Mouse (Mus musculus) megakaryocyte-erythroid progenitor cell, adult 5-6 weeks (primary cell): ENCODE results near the gene Klhl5. TPM values are rescaled to one million over a fixed set of nuclear protein-coding genes. Genes with fewer than 3 reads are reported as not detected.
"Not testable (repeated sequence)": the region's sequence is repeated elsewhere in the genome, so short reads cannot be mapped to it uniquely, and the experiment has no call there.

Source experiments
- ATAC-seq: replicated peaks from 2 replicates; pipeline ENCODE4 v1.8.0; 2016; ENCODE audit warnings: mild to moderate bottlenecking, inconsistent platforms; ENCODE audit not compliant: severe bottlenecking, poor library complexity, low FRiP score, low TSS enrichment
- total RNA-seq, 2 experiments: library from RNA; stranded (forward) in 1 of 2; stranded (reverse) in 1 of 2; fragments of 200-1000, 215-1000 nt in 1 of 2; fragments of >200 nt in 1 of 2; fragmentation: Nextera tagmentation in 1 of 2; gene quantifications; 2 replicates each; pipeline ENCODE4 v1.2.3; 2014 to 2017

Klhl5 gene
- total RNA-seq, 2 experiments from 2014 or later, result 11.9 to 18.0 TPM

DNA sequence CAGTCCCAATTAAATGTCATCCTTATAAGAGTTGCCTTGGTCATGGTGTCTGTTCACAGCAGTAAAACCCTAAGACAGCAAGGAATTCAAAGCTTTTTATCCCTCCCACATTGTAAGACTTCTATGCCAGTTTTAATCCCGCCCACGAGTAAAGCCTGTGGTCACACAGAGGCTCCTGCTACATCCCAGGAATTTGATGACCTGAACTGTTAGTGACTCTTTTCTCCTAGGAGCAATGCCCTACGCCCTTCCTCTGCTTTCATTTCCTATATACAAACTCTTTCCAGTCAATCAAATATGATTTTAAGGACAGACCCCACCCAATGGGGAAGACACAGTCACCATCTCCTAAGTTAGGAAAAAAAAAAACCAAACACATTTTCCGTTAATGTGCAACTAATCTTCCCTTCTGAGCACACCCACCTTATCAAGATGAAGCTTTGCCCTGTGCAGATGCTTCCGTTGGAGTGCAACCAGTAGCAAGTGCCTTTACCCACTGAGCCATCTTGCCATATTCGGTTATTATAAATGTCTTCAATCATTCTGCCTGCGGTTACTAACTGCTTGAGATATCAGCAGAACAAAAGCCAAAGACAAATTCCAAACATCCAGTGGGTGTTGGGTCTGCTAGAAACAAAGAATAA is 12.3 kb upstream of the Klhl5 start:
- no peak for ATAC-seq

DNA sequence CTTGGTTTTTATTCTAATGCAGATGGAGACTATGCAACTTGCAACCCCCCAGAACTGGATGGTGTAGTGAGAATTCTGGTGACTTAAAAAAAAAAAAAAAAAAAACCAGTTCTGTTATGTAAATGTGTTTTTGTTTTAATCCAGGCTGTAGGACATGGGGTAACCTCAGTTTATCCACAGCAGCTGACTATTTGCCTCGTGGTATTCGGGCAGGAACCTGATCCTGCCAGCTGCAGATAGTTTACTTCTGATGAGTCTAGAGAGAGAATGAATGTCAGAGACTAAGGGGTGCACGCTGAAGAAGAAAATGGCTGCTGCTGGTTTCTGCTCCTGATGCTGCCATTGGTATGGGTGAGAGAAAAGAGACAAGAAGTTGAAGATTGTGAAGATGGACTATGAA is 11.3 kb upstream of the Klhl5 start:
- no peak for ATAC-seq

DNA sequence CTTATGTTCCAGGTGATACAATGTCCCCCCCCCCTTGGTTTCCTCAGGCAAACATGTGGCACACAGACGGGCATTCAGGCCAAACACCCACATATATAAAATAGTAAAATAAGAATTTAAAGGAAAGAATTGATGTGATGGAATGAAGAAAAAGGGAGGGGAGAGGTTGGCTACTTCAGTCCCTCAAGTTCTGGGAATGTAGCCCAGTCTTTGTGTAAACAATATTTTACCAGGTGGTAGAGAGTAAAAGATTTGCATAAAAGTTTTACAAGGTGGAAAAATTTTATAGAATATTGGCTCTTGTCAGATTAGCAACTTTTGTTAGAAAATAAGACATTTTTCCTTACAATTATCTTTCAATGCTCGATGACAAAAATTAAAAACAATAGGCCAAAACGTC is 10.5 kb upstream of the Klhl5 start:
- ATAC-seq, result no peak

DNA sequence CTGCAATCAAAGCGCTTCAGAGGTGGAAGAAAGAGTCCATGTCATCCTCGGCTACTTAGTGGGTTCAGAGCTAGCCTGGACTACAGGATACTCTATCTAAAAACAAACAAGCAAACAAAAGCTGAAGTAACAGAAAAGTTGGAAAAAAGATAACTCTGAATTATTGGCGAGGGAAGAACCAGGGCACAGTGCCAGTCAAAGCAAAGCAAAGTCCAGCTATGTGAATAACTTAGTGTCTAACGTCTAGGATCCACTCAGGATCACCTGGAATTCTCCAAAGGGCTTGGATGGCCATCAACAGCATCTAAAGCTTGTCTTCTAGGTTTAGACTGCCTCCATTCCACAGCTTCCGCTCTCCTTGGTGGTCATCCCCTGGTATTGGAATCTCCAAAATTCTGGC is 9.9 kb upstream of the Klhl5 start:
- no peak for ATAC-seq

DNA sequence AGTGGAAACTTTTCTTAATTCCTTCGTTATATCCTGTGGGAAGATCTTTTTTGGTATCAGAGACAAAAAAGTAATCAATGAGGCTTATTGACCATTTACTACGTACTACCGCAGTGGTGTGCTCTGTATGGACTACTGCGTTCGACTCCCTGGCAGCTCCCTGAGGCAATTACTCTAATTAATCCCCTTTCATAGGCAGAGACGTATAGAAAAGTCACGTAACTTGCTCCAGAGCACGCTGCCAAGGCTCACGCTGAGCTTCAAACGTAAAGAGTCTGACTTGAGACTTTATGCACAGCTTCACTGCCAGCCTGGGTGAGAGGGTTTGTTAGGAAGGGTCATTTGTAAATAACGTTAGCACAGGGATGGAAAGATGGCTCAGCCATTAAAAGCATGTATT is 7.3 kb upstream of the Klhl5 start:
- no peak for ATAC-seq

DNA sequence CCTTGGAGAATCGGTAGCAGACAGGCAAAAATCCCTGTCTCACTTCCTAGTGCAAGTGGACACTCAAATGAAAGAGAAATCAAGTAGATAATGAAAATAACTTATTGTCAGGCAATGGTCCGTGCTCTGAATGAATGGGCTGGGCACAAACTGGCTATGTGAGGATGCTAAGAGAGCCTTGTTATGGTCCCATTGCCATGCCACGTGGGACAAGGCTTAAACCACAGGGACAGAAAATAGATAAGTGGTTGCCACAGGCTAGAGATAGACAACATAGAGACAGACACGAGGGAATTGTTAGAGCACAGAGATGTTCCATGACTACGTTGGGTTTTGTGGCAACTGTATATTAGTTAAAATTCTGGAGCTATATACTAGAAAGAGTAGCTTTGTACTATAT is 6.1 kb upstream of the Klhl5 start:
- peak; percentile 49; the same call in 1 of the 2 replicates for ATAC-seq

DNA sequence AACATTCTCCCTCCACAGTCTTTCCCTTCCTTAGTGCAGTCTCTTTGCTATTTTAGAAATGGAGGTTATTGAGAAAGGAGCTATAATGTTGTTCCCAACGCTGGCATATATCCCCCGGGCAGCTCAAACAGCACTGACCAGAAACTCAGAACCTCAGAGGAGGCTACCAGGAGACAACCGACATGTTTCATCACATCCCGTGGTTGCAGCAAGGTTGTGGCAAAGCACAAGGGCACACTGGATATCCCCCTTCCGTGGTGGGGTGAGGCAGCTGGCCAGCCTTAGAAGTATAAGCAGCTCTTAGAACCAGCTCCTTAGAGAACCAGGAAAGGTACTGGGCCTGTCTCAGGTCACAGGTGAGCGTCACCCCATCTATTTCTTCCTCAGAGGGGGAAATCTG is 5.7 kb upstream of the Klhl5 start:
- ATAC-seq, result peak; percentile 49; the same call in 1 of the 2 replicates

DNA sequence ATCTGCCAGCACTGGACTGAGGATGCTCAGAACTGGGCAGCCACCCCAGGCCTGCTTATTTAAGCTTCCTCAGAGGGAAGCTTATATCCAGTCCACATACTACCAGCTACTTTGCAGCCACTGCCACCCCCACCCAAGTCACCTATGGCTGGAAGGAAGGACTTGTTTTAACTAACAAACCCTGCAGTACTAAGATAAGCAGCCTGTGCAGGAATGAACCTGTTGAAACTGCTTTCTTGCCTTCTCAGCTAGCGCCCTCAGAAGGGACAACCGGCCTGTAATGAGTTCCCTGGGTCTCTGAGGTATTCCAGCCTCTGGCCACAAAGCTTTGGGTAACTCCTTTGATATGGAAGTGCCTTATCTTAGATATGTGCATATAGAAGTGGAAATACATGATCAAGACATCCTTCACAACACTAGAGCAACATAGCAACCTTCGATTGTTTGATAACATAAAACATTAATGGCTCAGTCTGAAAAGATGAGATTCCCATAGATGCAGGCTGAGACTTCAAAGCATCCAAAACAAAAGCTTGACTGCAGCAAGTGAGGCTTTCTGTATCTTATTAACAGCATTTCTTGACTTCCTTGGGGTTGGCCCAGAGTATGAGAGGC is 5.2 kb upstream of the Klhl5 start:
- peak; percentile 77 for ATAC-seq

DNA sequence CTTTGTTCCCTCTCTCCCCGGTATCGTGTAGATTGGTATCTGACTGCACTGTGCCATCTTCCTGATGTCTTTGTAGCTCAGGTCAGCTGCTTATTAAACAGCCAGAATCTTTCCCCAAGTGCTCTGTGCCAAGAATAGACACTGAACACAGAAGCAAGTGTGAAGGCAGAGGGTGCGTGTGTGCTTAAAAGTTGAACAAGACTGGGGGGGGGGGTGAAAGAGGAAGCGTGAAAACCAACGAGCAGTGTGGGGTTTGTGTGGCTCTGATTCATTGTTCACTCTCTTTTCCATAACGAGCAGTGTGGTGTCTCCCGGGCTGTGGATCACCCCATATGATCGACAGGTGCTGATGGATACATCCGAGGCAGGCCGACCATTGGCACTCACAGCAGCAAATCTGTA is 4.7 kb upstream of the Klhl5 start:
- ATAC-seq, result no peak

DNA sequence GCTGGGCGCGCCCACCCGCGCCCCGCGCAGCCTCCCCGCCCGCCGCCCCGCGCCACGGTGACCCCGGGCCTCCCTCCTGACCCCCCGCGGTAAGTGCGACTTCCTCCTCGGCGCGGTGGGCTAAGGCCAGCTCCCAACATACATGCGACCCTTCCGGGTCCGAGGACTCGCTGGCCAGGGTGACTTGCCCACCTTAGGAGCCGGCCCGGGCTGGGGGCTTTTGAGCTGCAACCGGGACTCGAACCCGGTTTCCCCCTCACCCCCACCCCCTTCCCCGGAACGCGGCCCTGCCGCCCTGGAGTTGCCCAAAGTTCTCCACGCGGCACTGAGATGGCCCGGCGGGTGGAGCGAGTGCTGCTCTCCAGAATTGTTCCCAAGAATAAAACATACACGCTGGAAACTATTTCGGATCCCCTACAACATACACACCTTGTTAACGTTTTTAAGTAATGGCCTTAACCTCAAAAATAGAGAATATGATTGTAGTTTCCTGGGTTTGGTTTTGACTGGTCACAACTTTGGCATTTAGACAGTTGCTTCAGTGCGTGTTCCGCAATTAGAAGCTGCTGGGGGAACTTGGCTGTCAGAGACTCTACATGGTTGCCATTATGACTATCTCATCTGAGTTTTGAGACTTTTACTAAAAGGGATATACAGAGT is 564 bp downstream of the Klhl5 start:
- no peak for ATAC-seq

DNA sequence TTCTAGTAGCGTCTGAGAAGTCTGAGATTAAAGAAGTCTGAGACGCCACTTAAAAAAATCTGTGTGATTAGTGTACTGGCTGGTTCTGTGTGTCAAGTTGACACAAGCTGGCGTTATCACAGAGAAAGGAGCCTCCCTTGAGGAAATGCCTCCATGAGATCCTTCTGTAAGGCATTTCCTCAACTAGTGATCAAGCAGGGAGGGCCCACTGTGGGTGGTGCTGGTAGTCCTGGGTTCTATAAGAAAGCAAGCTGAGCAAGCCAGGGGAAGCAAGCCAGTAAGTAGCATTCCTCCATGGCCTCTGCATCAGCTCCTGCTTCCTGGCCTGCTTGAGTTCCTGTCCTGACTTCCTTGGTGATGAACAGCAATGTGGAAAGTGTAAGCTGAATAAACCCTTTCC is 4.9 kb downstream of the Klhl5 start:
- not testable (repeated sequence) for ATAC-seq

DNA sequence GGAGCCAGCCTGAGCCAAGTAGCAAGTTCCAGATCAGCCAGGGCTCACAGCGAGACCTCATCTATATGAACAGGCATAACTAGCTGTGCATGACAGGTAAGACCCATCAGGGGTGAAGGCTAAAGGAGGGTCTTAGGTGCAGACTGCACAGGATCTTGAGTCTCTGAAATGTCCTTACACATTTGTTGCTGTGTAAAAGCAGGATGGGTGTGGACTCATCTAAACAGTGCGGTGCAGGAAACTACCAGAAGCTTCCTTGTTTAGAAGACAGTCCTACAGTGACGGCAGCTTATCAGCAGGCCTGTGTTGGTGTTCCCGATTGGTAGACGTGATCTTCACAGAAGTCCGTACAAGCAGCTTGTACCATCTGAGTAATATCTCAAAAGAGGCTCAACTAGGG is 6.0 kb downstream of the Klhl5 start:
- ATAC-seq, result peak; percentile 57

DNA sequence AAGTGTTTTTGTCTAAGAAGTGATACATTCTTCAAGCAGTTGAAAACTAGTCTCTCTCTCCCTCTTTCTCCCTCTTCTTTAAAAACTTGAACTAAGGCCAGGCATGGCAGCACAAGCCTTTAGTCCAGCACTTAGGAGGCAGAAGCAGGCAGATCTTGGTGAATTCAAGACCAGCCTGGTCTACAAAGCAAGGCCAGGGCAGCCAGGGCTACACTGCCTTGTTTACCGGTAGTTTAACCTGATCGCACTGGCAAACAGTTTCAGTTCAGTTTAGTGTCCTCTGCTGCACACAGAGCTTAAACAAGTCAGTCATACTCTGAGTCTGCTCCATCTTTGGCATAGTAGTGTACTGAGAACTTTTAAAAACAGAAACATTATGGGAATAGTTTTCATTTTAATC is 9.4 kb downstream of the Klhl5 start:
- no peak for ATAC-seq

DNA sequence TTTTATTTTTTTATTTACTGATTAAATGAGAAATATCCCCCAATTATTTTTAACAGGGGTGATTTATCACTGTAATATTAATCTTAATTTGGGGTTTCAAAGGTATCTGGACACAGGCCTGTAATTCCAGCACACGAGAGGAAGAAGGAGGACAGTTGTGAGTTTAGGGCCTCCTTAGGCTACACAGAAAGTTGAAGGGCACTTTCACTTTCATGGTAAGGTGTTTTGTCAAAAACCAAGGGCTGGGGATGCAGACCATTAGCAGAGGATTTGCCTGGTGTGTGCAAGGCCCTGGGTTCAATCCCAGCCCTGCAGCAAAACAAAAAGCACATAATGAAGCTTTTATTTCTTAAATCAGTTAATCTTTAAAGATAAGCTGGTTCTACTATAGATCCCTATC is 12.2 kb downstream of the Klhl5 start:
- no peak for ATAC-seq

DNA sequence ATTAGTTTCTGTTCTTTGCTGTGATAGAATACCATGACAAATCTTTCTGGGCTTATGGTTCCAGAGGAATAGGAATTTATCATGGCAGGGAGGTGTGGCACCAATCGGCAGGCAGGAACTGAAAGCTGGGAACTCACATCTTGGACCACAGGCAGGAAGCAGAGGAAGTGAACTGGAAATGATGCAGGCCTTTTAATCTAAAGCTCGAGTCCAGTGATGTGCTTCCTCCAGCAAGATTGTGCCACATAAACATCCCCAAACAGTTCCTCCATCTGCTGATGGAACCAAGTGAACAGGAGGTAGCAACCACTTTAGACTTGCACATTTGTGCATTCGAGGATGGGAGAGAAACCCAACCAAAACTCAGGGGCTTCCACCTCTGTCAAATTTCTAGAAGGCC is 12.6 kb downstream of the Klhl5 start:
- ATAC-seq, result no peak

DNA sequence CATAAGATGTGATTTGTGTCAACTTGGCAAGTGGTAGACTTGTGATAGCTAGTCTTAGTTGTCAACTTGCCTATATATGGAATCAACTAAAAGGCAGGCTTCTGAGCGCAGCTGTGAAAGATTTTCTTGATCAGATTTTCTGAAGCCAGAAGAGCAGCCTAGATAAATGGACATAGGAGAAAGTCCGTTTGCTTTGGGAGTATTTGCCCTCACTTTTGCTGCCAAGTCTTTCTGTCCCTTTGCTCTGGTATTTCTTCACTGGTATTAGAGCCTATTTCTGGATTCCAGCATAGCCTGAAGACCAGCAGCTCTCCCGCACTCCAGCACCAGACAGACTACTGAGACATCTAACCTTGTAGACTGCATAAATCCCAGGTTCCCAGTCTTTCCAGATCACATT is 15.3 kb downstream of the Klhl5 start:
- ATAC-seq, result no peak

DNA sequence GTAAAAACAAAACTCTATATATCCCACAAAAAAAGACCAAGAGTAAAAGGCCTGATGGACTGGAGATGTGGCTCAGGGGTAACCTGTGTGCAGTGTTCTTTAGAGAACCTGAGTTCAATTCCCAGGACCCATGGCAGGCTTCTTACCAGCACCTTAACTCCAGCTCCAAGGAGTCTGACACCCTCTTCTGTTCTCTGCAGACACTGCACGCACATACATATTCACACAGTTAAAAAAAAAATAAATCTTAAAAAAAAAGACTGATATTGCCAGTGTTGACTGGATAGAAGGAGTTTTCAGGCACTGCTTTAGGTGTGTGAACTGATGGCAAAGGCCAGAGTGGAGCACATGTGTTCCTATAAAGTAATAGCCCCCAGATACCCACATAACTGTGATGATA is 18.8 kb downstream of the Klhl5 start:
- no peak for ATAC-seq

DNA sequence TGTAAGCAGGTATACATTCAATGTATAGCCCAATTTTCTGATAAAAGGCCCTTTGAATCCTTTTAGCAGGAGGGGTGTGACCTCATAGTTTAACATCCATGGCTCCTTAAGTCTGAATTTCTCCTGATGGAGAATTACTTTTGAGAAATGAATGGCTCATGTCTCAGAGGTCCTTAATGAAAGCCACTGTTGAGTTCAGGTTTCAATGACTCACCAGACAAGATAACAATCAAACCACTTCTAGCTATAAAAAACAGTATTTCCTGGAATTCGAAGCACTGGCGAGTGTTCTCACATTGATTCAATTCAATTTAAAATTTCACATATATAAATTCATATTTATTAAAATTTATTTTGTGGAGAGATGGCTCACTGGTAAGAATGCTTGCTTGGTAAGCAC is 21.1 kb downstream of the Klhl5 start:
- ATAC-seq, result no peak

DNA sequence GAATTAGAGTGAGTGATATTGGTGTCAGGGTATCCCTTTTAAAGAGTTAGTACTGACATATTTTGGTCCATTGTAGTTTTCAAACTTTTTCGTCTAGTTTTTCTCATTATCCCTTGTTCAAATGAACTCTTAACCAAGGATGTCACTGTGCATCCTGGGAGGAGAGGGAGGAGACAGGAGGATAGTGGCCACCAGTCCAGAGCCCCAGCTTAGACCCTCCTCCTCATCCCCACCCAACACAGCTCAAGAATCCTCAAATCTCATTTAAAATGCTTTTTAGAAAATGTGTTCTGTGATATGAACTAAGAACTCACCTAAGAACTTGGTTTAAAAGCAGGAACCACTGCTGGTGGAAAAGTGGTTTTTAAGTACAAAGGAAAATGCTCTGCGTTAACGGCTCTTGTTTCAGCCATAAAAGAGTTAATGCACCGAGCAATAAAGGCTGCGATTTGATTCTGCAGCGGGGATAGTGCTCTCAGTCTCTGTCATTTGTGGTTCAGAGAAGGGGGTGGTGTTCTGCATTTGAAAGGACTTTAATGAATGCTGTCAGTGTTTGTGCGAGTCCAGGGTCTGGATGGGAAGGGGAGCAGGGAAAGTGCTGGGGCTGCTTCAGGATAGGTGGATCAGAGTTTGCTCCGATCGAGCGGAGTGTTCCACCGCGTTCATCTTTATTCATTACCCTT is 23.3 kb downstream of the Klhl5 start:
- ATAC-seq, result no peak

DNA sequence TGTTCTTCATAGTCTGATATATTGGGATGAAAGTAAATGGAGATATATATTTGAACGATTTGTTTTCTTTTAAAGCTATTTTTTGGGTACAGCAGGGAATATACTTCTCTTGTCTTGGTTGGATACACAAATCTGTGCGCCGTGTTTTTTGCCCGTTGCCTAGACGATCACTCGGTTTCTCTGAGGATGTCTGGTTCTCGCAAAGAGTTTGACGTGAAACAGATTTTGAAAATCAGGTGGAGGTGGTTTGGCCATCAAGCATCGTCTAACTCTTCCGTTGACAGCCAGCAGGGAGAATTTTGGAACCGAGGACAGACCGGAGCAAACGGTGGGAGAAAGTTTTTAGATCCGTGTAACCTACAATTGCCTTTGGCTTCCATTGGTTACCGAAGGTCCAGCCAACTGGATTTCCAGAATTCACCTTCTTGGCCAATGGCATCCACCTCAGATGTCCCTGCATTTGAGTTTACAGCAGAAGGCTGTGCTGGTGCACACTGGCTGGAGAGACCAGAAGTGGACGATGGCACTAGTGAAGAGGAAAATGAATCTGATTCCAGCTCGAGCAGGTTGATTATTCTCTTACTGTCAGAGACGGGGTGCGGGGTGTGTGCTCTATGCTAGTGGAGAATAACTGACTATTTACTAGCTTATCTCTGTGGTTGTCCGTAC is 24.0 kb downstream of the Klhl5 start:
- no peak for ATAC-seq
